Mouse (Mus musculus) adrenal gland, postnatal 4 days (tissue): ENCODE results near the gene Mbnl2. TPM values are rescaled to one million over a fixed set of nuclear protein-coding genes. Genes with fewer than 3 reads are reported as not detected.

ENCODE experiments used
- DNase-seq, 2 experiments: peaks; one replicate each; pipeline ENCODE4 v3.0.0; 2021 to 2022; ENCODE audit warnings: low spot score in 2 of 2, mixed read lengths in 2 of 2
- total RNA-seq, 2 experiments: library from RNA; stranded (reverse); gene quantifications; 2 replicates each; pipeline ENCODE4 v1.2.3; 2021

Gene Mbnl2
- total RNA-seq, 2 experiments from 2014 or later = 169 to 182 TPM

- DNase-seq = no peak
Observed at GRCm38 (mm10) chr14:120271096-120271495, 4.4 kb upstream of the Mbnl2 start.

GRCm38 (mm10) chr14:120273766-120274165, 1.7 kb upstream of the Mbnl2 start:
- DNase-seq = no peak

- no peak for DNase-seq
Observed at GRCm38 (mm10) chr14:120274746-120275145, 723 bp upstream of the Mbnl2 start.

GRCm38 (mm10) chr14:120276343-120277080, 1.0 kb downstream of the Mbnl2 start:
- no peak for DNase-seq

GRCm38 (mm10) chr14:120277081-120277656, 1.7 kb downstream of the Mbnl2 start:
- DNase-seq = no peak

- no peak for DNase-seq
Observed at GRCm38 (mm10) chr14:120278290-120279244, 3.1 kb downstream of the Mbnl2 start.

GRCm38 (mm10) chr14:120280136-120280535, 4.7 kb downstream of the Mbnl2 start:
- no peak for DNase-seq

GRCm38 (mm10) chr14:120283787-120284186, 8.3 kb downstream of the Mbnl2 start:
- DNase-seq = no peak

- no peak for DNase-seq
Observed at GRCm38 (mm10) chr14:120284504-120284903, 9.0 kb downstream of the Mbnl2 start.

GRCm38 (mm10) chr14:120287121-120287986, 11.9 kb downstream of the Mbnl2 start:
- DNase-seq = no peak

GRCm38 (mm10) chr14:120287987-120288275, 12.5 kb downstream of the Mbnl2 start:
- no peak for DNase-seq

- no peak for DNase-seq
Observed at GRCm38 (mm10) chr14:120288378-120289002, 13.0 kb downstream of the Mbnl2 start.

- DNase-seq = no peak
Observed at GRCm38 (mm10) chr14:120289065-120289464, 13.6 kb downstream of the Mbnl2 start.

GRCm38 (mm10) chr14:120289528-120289927, 14.1 kb downstream of the Mbnl2 start:
- DNase-seq = no peak

GRCm38 (mm10) chr14:120291226-120291757, 15.8 kb downstream of the Mbnl2 start:
- DNase-seq = no peak

GRCm38 (mm10) chr14:120292133-120292532, 16.7 kb downstream of the Mbnl2 start:
- no peak for DNase-seq

GRCm38 (mm10) chr14:120292617-120293195, 17.2 kb downstream of the Mbnl2 start:
- no peak for DNase-seq

- no peak for DNase-seq
Observed at GRCm38 (mm10) chr14:120294480-120294879, 19.0 kb downstream of the Mbnl2 start.

GRCm38 (mm10) chr14:120295355-120296220, 20.1 kb downstream of the Mbnl2 start:
- no peak for DNase-seq
